Mouse (Mus musculus): Measurements from ENCODE around the gene Lfng. TPM values are rescaled to one million over a fixed set of nuclear protein-coding genes. Genes with fewer than 3 reads are reported as not detected.

Gene Lfng
- polyA plus RNA-seq, 1 experiment from 2014 or later: 7.1 TPM

- ATAC-seq: no peak
- Histone ChIP-seq H3K27me3 (replicated peaks; ENCODE audit: control insufficient read depth, insufficient read depth, low read length) (0 out of 2 replicates have a peak, but pooled peaks cover 3% of the 10 kb centered on the region), H3K4me3 (ENCODE audit: low read depth, low read length) (no peak overlapping the region), H3K27ac (ENCODE audit: low read depth, low read length) (no peak overlapping the region), H3K4me1 (replicated peaks; ENCODE audit: control insufficient read depth, insufficient read depth, low read length) (no peaks in the 10 kb centered on the region), H3K9ac (ENCODE audit: low read depth, low read length) (no peak overlapping the region), H3K36me3 (ENCODE audit: control insufficient read depth, insufficient read depth) (no peaks in the 10 kb centered on the region), H3K9me3 (ENCODE audit: control insufficient read depth) (no peaks in the 10 kb centered on the region), H3K4me2 (replicated peaks; ENCODE audit: low read depth) (no peak overlapping the region)
- WGBS: 85% methylated on average over 4 of the region's 4 CpGs
- no peak for TF ChIP-seq CTCF (IDR thresholded peaks at IDR 0.05; ENCODE audit: low read depth)
Measured at GRCm38 (mm10) chr5:140597787-140598186, 9.3 kb upstream of the Lfng start.

GRCm38 (mm10) chr5:140599939-140600338, 7.2 kb upstream of the Lfng start:
- no peak for ATAC-seq
- 64% methylated on average over 5 of the region's 5 CpGs for WGBS
- no peak overlapping the region for H3K27ac ChIP-seq (ENCODE audit: low read depth, low read length)

GRCm38 (mm10) chr5:140601712-140602111, 5.4 kb upstream of the Lfng start:
- Histone ChIP-seq H3K27me3 (replicated peaks; ENCODE audit: control insufficient read depth, insufficient read depth, low read length) (0 out of 2 replicates have a peak, but pooled peaks cover 5% of the 10 kb centered on the region), H3K4me3 (ENCODE audit: low read depth, low read length) (no peak overlapping the region), H3K4me2 (replicated peaks; ENCODE audit: low read depth) (no peak overlapping the region), H3K36me3 (ENCODE audit: control insufficient read depth, insufficient read depth) (no peaks in the 10 kb centered on the region), H3K9me3 (ENCODE audit: control insufficient read depth) (no peaks in the 10 kb centered on the region), H3K9ac (ENCODE audit: low read depth, low read length) (no peak overlapping the region), H3K27ac (ENCODE audit: low read depth, low read length) (no peak overlapping the region), H3K4me1 (replicated peaks; ENCODE audit: control insufficient read depth, insufficient read depth, low read length) (no peaks in the 10 kb centered on the region; the same call in 1 of the 2 replicates)
- WGBS: 63% methylated on average over 12 of the region's 12 CpGs
- no peak for TF ChIP-seq CTCF (IDR thresholded peaks at IDR 0.05; ENCODE audit: low read depth)
- ATAC-seq: no peak

More at GRCm38 (mm10) chr5:140599939-140600338, 7.2 kb upstream of the Lfng start:
- no peaks in the 10 kb centered on the region for H3K4me1 ChIP-seq (replicated peaks; ENCODE audit: control insufficient read depth, insufficient read depth, low read length)
- no peak for TF ChIP-seq CTCF (IDR thresholded peaks at IDR 0.05; ENCODE audit: low read depth)
- no peak overlapping the region for H3K4me3 ChIP-seq (ENCODE audit: low read depth, low read length)
- no peak overlapping the region for H3K9ac ChIP-seq (ENCODE audit: low read depth, low read length)
- no peaks in the 10 kb centered on the region for H3K9me3 ChIP-seq (ENCODE audit: control insufficient read depth)
- H3K4me2 ChIP-seq (replicated peaks; ENCODE audit: low read depth): no peak overlapping the region
- H3K27me3 ChIP-seq (replicated peaks; ENCODE audit: control insufficient read depth, insufficient read depth, low read length): 0 out of 2 replicates have a peak, but pooled peaks cover 2% of the 10 kb centered on the region
- no peaks in the 10 kb centered on the region for H3K36me3 ChIP-seq (ENCODE audit: control insufficient read depth, insufficient read depth)

- H3K4me3 ChIP-seq (ENCODE audit: low read depth, low read length): no peak overlapping the region
- no peak overlapping the region for H3K9ac ChIP-seq (ENCODE audit: low read depth, low read length)
- no peaks in the 10 kb centered on the region for H3K9me3 ChIP-seq (ENCODE audit: control insufficient read depth)
- H3K36me3 ChIP-seq (ENCODE audit: control insufficient read depth, insufficient read depth): no peaks in the 10 kb centered on the region
- H3K27me3 ChIP-seq (replicated peaks; ENCODE audit: control insufficient read depth, insufficient read depth, low read length): peaks cover 9% of the 10 kb centered on the region; the same call in 1 of the 2 replicates
- WGBS: 43% methylated on average over 2 of the region's 2 CpGs
- TF ChIP-seq CTCF (IDR thresholded peaks at IDR 0.05; ENCODE audit: low read depth): no peak
- H3K27ac ChIP-seq (ENCODE audit: low read depth, low read length): no peak overlapping the region
- no peak overlapping the region for H3K4me2 ChIP-seq (replicated peaks; ENCODE audit: low read depth)
- no peak for ATAC-seq
- H3K4me1 ChIP-seq (replicated peaks; ENCODE audit: control insufficient read depth, insufficient read depth, low read length): no peaks in the 10 kb centered on the region; the same call in 1 of the 2 replicates
Measured at GRCm38 (mm10) chr5:140602540-140602939, 4.6 kb upstream of the Lfng start.

GRCm38 (mm10) chr5:140604386-140604785, 2.7 kb upstream of the Lfng start:
- no peak overlapping the region for H3K4me3 ChIP-seq (ENCODE audit: low read depth, low read length)
- no peak overlapping the region for H3K27ac ChIP-seq (ENCODE audit: low read depth, low read length)
- WGBS: 59% methylated on average over 8 of the region's 8 CpGs
- no peak for TF ChIP-seq CTCF (IDR thresholded peaks at IDR 0.05; ENCODE audit: low read depth)
- H3K36me3 ChIP-seq (ENCODE audit: control insufficient read depth, insufficient read depth): no peaks in the 10 kb centered on the region
- ATAC-seq: no peak
- H3K9me3 ChIP-seq (ENCODE audit: control insufficient read depth): no peaks in the 10 kb centered on the region
- H3K4me2 ChIP-seq (replicated peaks; ENCODE audit: low read depth): no peak overlapping the region
- H3K27me3 ChIP-seq (replicated peaks; ENCODE audit: control insufficient read depth, insufficient read depth, low read length): peaks cover 9% of the 10 kb centered on the region; the same call in 1 of the 2 replicates
- H3K4me1 ChIP-seq (replicated peaks; ENCODE audit: control insufficient read depth, insufficient read depth, low read length): no peaks in the 10 kb centered on the region; the same call in 1 of the 2 replicates
- H3K9ac ChIP-seq (ENCODE audit: low read depth, low read length): no peak overlapping the region

- H3K27me3 ChIP-seq (replicated peaks; ENCODE audit: control insufficient read depth, insufficient read depth, low read length): peaks cover 9% of the 10 kb centered on the region
- WGBS: 16% methylated on average over 3 of the region's 3 CpGs
- no peaks in the 10 kb centered on the region for H3K36me3 ChIP-seq (ENCODE audit: control insufficient read depth, insufficient read depth)
- ATAC-seq: no peak
- no peak overlapping the region for H3K27ac ChIP-seq (ENCODE audit: low read depth, low read length)
- no peak overlapping the region for H3K4me2 ChIP-seq (replicated peaks; ENCODE audit: low read depth)
- H3K9me3 ChIP-seq (ENCODE audit: control insufficient read depth): no peaks in the 10 kb centered on the region
- H3K4me3 ChIP-seq (ENCODE audit: low read depth, low read length): no peak overlapping the region
- H3K4me1 ChIP-seq (replicated peaks; ENCODE audit: control insufficient read depth, insufficient read depth, low read length): peaks cover under 1% of the 10 kb centered on the region; the same call in 1 of the 2 replicates
- no peak overlapping the region for H3K9ac ChIP-seq (ENCODE audit: low read depth, low read length)
- TF ChIP-seq CTCF (IDR thresholded peaks at IDR 0.05; ENCODE audit: low read depth): no peak
Measured at GRCm38 (mm10) chr5:140605228-140605627, 1.9 kb upstream of the Lfng start.

Data from intestine, postnatal 0 days (tissue).